Mouse (Mus musculus) Patski (cell line): ENCODE measurements around the gene Zpbp2. TPM values are rescaled to one million over a fixed set of nuclear protein-coding genes. Genes with fewer than 3 reads are reported as not detected.
A peak's percentile ranks its signal among the peaks of the same experiment; 100 is the strongest.

Source experiments
- ATAC-seq: fragments of 100-300 bp; one replicate; pipeline ENCODE4 v1.8.0; 2021
- CTCF ChIA-PET: fragments of 350-600 bp; sonication (Branson Sonifier 250); formaldehyde crosslinking; loops from one replicate; lab custom pipeline; 2022; ENCODE audit warnings: inconsistent platforms; lab: Charles Lee
- POLR2A ChIA-PET: fragments of 350-600 bp; sonication (Branson Sonifier 250); formaldehyde crosslinking; loops from one replicate; lab custom pipeline; 2022; ENCODE audit warnings: antibody characterized with exemption, inconsistent platforms; lab: Charles Lee
- DNase-seq: peaks from one replicate; pipeline ENCODE4 v3.0.0-alpha.2; 2011; ENCODE audit warnings: low read depth, low spot score
- H3K27me3 ChIP-seq: fragments of 371-371 bp; one replicate; pipeline ENCODE4 v1.5.1; 2021
- CTCF ChIP-seq: fragments of 100-300 bp; IDR thresholded peaks from one replicate; pipeline ENCODE4 v1.5.1; 2021
- in situ Hi-C: fragments of 300-500 bp; cut with MboI; formaldehyde crosslinking; loops from 3 replicates; pipeline ENCODE4 v1.11.1; 2018; ENCODE audit warnings: low pct_unique_long_range_greater_than_20kb, mixed read lengths
- polyA plus RNA-seq: library from polyadenylated mRNA; unstranded; gene quantifications from one replicate; pipeline ENCODE4 v1.2.3, GENCODE M21; 2021

Zpbp2 gene
- polyA plus RNA-seq, 1 experiment from 2014 or later = 0.98 TPM

- ChIA-PET CTCF (no interaction called here), POLR2A (no interaction called here)
- TF ChIP-seq CTCF = peak; percentile 55
- ATAC-seq = no peak
- H3K27me3 ChIP-seq = peaks cover 50% of the 10 kb centered on the region
- DNase-seq = no peak
- in situ Hi-C loops = no loop called here
Measured at GRCm38 (mm10) chr11:98540319-98540718, 10.6 kb upstream of the Zpbp2 start.

GRCm38 (mm10) chr11:98542553-98542952 lies 8.3 kb upstream of the Zpbp2 start:
- CTCF ChIA-PET = no interaction called here
- TF ChIP-seq CTCF = no peak
- DNase-seq (no peak), ATAC-seq (no peak)
- H3K27me3 ChIP-seq = peaks cover 57% of the 10 kb centered on the region
- POLR2A ChIA-PET = no interaction called here
- in situ Hi-C loops = no loop called here

- no peak for ATAC-seq
- in situ Hi-C loops = no loop called here
- H3K27me3 ChIP-seq = peaks cover 58% of the 10 kb centered on the region
Measured at GRCm38 (mm10) chr11:98543414-98543813, 7.5 kb upstream of the Zpbp2 start.

DNA sequence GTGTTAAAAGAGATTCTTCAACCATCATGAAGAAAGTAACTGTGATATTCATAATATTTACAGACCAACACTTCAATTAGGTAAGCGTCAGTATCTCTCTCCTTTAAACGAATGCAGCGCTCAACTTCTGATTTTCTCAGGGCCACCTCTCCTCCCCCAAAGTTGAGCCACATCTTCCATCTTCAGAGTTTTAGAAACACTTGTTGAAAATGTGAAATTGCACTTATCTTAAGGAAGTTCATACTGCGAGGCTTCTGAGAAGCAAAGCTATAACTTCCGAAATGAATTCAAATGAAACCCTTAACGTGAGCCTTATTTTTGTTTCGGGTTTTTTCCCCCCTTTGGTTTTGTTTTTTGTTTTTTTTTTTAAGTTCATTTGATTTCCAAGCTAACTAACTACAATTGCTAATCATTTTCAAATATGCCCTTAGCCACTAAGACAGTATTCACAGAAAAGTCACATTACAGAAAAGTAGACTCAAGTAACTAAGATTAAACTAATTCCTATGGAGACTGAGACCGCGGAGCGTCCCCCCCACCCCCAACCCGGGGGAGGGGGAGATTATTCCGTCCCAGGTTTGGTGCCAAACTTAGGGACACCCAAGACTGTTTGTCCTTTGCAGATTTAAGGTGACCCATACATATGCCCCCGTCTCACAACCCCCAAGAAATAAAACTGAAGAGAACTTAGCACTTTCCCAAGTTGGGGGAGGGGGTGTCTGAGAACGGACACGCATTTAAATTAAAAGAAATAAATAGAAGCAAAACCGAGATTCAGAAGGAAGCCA lies 5.8 kb upstream of the Zpbp2 start:
- ChIA-PET POLR2A (interaction anchor here (0.6 to 0.7 kb wide), 2 partner anchors 10 to 87 kb away, joined by 4 read pairs; no protein-coding TSS in a partner anchor), CTCF (no interaction called here)
- no peak for TF ChIP-seq CTCF
- peaks cover 64% of the 10 kb centered on the region for H3K27me3 ChIP-seq
- in situ Hi-C loops = no loop called here
- no peak for DNase-seq
- no peak for ATAC-seq

More at GRCm38 (mm10) chr11:98543414-98543813, 7.5 kb upstream of the Zpbp2 start:
- no peak for TF ChIP-seq CTCF
- POLR2A ChIA-PET = no interaction called here
- DNase-seq = no peak
- CTCF ChIA-PET = no interaction called here

- ChIA-PET POLR2A (no interaction called here), CTCF (no interaction called here)
- no peak for TF ChIP-seq CTCF
- DNase-seq = no peak
- ATAC-seq = no peak
- H3K27me3 ChIP-seq = peaks cover 64% of the 10 kb centered on the region
- in situ Hi-C loops = no loop called here
Measured at GRCm38 (mm10) chr11:98545711-98546231, 5.1 kb upstream of the Zpbp2 start, which contains the start of gene Ikzf3. Gene Ikzf3 (minus strand): TSS chr11:98546031.

- ChIA-PET POLR2A (no interaction called here), CTCF (no interaction called here)
- peaks cover 64% of the 10 kb centered on the region for H3K27me3 ChIP-seq
- TF ChIP-seq CTCF = no peak
- in situ Hi-C loops = no loop called here
- DNase-seq (no peak), ATAC-seq (no peak)
Measured at GRCm38 (mm10) chr11:98546529-98547307, 4.2 kb upstream of the Zpbp2 start.

DNA sequence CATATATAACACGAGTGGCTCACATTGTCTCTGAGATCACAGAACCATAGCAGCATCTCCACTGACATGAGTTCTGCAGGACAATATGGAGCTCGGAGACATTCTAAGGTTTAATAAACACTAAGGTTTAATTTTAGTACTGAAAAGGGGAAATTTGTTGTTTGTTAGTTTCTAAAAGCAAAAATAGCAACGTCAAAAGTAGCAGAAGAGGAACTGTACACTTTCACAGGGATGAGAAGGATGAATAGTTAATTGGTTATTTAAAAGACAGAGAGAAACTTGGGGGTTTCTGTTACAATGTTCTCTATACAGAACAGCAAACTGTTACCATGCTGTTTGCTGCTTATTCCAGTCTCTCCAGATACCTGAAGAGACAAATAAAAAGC lies 3.6 kb upstream of the Zpbp2 start:
- peaks cover 61% of the 10 kb centered on the region for H3K27me3 ChIP-seq
- ATAC-seq = no peak
- no peak for DNase-seq
- in situ Hi-C loops = no loop called here
- POLR2A ChIA-PET = no interaction called here
- TF ChIP-seq CTCF = no peak
- CTCF ChIA-PET = no interaction called here

GRCm38 (mm10) chr11:98549363-98549762 lies 1.5 kb upstream of the Zpbp2 start:
- H3K27me3 ChIP-seq = peaks cover 44% of the 10 kb centered on the region

GRCm38 (mm10) chr11:98550311-98550974 lies 454 bp upstream of the Zpbp2 start:
- TF ChIP-seq CTCF = no peak
- CTCF ChIA-PET = interaction anchor here (2.5 kb wide), 1 partner anchor 37 kb away, joined by 11 read pairs; the partner anchor contains the start of gene Ormdl3
- peaks cover 41% of the 10 kb centered on the region for H3K27me3 ChIP-seq
- POLR2A ChIA-PET = no interaction called here
- in situ Hi-C loops = loop anchor here (5.0 kb wide), 1 partner anchor 37 kb away; the partner anchor contains the start of gene Ormdl3
- ATAC-seq (no peak), DNase-seq (no peak)

More at GRCm38 (mm10) chr11:98549363-98549762, 1.5 kb upstream of the Zpbp2 start:
- DNase-seq (no peak), ATAC-seq (no peak)
- ChIA-PET CTCF (interaction anchor here (1.2 kb wide), 1 partner anchor 57 kb away, joined by 4 read pairs; no protein-coding TSS in a partner anchor), POLR2A (interaction anchor here (0.6 to 0.7 kb wide), 2 partner anchors 37 to 257 kb away, joined by 3 to 4 read pairs; no protein-coding TSS in a partner anchor)
- TF ChIP-seq CTCF = peak; percentile 43
- in situ Hi-C loops = no loop called here

- peaks cover 38% of the 10 kb centered on the region for H3K27me3 ChIP-seq
- in situ Hi-C loops = loop anchor here (5.0 kb wide), 1 partner anchor 33 kb away; the partner anchor contains the start of gene Ormdl3
- POLR2A ChIA-PET = no interaction called here
- CTCF ChIA-PET = interaction anchor here (1.0 to 2.5 kb wide), 2 partner anchors 43 to 46 kb away, joined by 3 to 10 read pairs; partner anchors contain the start of gene Lrrc3c
- ATAC-seq (no peak), DNase-seq (no peak)
- peak; percentile 14 for TF ChIP-seq CTCF
Measured at GRCm38 (mm10) chr11:98553966-98554365, 3.1 kb downstream of the Zpbp2 start.
